Mouse (Mus musculus) layer of hippocampus, adult 6 months (tissue): Measurements from ENCODE around the gene Gm4791. TPM values are rescaled to one million over a fixed set of nuclear protein-coding genes. Genes with fewer than 3 reads are reported as not detected.

Experiments used
- long read RNA-seq, 2 experiments: library from polyadenylated mRNA; unstranded; transcript quantifications; one replicate each; pipeline ENCODE4 v2.0.0; 2019 to 2020
- polyA plus RNA-seq: library from polyadenylated mRNA; unstranded; fragments of <200 nt; fragmentation: Nextera tagmentation; gene quantifications from 2 replicates; pipeline ENCODE4 v1.2.3, GENCODE M21; 2021

Gene Gm4791
- not detected in 2 replicates for polyA plus RNA-seq
- long read RNA-seq, experiment 1: 0 reads
- long read RNA-seq, experiment 2: 0 reads

GRCm38 (mm10) chr9:46998338-46998791 is at the start of gene Gm4791:
Gene Gm4791 (plus strand): TSS chr9:46998741.

